Mouse (Mus musculus) midbrain, embryonic 12.5 days (tissue): ENCODE measurements around the gene 5730596B20Rik. TPM values are rescaled to one million over a fixed set of nuclear protein-coding genes. Genes with fewer than 3 reads are reported as not detected.

Experiments used
- ATAC-seq: fragments of 200-750 bp; cut with Nextera tagmentation; 2 replicates; pipeline ENCODE4 v1.8.0; 2017; ENCODE audit warnings: low read depth, moderate TSS enrichment, moderate library complexity; ENCODE audit not compliant: low FRiP score
- H3K27ac ChIP-seq: fragments of 300-500 bp; sonication (generic); replicated peaks from 2 replicates; pipeline ENCODE4 v1.5.1; 2016; ENCODE audit warnings: mild to moderate bottlenecking
- H3K27me3 ChIP-seq: fragments of 300-500 bp; sonication (generic); 2 replicates; pipeline ENCODE4 v1.6.1; 2016; ENCODE audit warnings: mild to moderate bottlenecking
- H3K36me3 ChIP-seq: fragments of 300-500 bp; sonication (generic); 2 replicates; pipeline ENCODE4 v1.6.1; 2016
- H3K4me1 ChIP-seq: fragments of 300-500 bp; sonication (generic); 2 replicates; pipeline ENCODE4 v1.6.1; 2016
- H3K4me2 ChIP-seq: fragments of 300-500 bp; sonication (generic); replicated peaks from 2 replicates; pipeline ENCODE4 v1.6.1; 2016; ENCODE audit warnings: mild to moderate bottlenecking, moderate library complexity
- H3K4me3 ChIP-seq: fragments of 300-500 bp; sonication (generic); 2 replicates; pipeline ENCODE4 v1.5.1; 2016; ENCODE audit warnings: mild to moderate bottlenecking
- H3K9ac ChIP-seq: fragments of 300-500 bp; sonication (generic); replicated peaks from 2 replicates; pipeline ENCODE4 v1.6.1; 2016; ENCODE audit warnings: mild to moderate bottlenecking, moderate library complexity
- H3K9me3 ChIP-seq: fragments of 300-500 bp; sonication (generic); 2 replicates; pipeline ENCODE4 v1.6.1; 2016; ENCODE audit warnings: mild to moderate bottlenecking
- whole genome bisulfite sequencing: fragments of 180-500 bp; shearing (Covaris S2); methylation state at CpG from one replicate; pipeline ENCODE4 v1.1.7; 2016; 5-methylcytosine and 5-hydroxymethylcytosine counted together
- polyA plus RNA-seq: library from polyadenylated mRNA; unstranded; fragments of >200 nt; fragmentation: Nextera tagmentation; extraction: Ambion mirVana; gene quantifications from 2 replicates; pipeline ENCODE4 v1.2.1, GENCODE M21; 2016

The 5730596B20Rik gene
- polyA plus RNA-seq, 1 experiment from 2014 or later, result not detected

- peaks cover 14% of the 10 kb centered on the region; the same call in 1 of the 2 replicates for H3K4me1 ChIP-seq
- H3K9me3 ChIP-seq, result no peaks in the 10 kb centered on the region
- no peak overlapping the region for H3K9ac ChIP-seq
- no peak overlapping the region for H3K27ac ChIP-seq
- peaks cover 98% of the 10 kb centered on the region for H3K27me3 ChIP-seq
- H3K4me2 ChIP-seq, result no peak overlapping the region
- no peaks in the 10 kb centered on the region for H3K36me3 ChIP-seq
- no peak for ATAC-seq
- under 1% methylated on average over 55 of the region's 55 CpGs for WGBS
- no peak overlapping the region for H3K4me3 ChIP-seq
These were observed 28.6 kb downstream of the 5730596B20Rik start for GRCm38 (mm10) chr6:52205638-52206621.

- H3K27me3 ChIP-seq, result peaks cover 98% of the 10 kb centered on the region
- peaks cover 17% of the 10 kb centered on the region; the same call in 1 of the 2 replicates for H3K4me1 ChIP-seq
- no peak overlapping the region for H3K4me2 ChIP-seq
- no peak overlapping the region for H3K9ac ChIP-seq
- WGBS, result 3% methylated on average over 4 of the region's 4 CpGs
- no peak for ATAC-seq
- H3K27ac ChIP-seq, result no peak overlapping the region
- H3K9me3 ChIP-seq, result no peaks in the 10 kb centered on the region
- no peaks in the 10 kb centered on the region for H3K36me3 ChIP-seq
- no peak overlapping the region for H3K4me3 ChIP-seq
These were observed 29.8 kb downstream of the 5730596B20Rik start for GRCm38 (mm10) chr6:52206882-52207683.

- Histone ChIP-seq H3K9me3 (no peaks in the 10 kb centered on the region), H3K36me3 (no peaks in the 10 kb centered on the region), H3K27me3 (peaks cover 99% of the 10 kb centered on the region), H3K27ac (no peak overlapping the region), H3K9ac (no peak overlapping the region), H3K4me2 (no peak overlapping the region), H3K4me3 (no peak overlapping the region), H3K4me1 (peaks cover 17% of the 10 kb centered on the region; the same call in 1 of the 2 replicates)
- ATAC-seq, result no peak
These were observed 30.3 kb downstream of the 5730596B20Rik start for GRCm38 (mm10) chr6:52207684-52207976.

- H3K36me3 ChIP-seq, result no peaks in the 10 kb centered on the region
- H3K27me3 ChIP-seq, result peaks cover 99% of the 10 kb centered on the region
- 1% methylated on average over 47 of the region's 47 CpGs for WGBS
- H3K27ac ChIP-seq, result no peak within 1 kb of the TSS
- H3K4me1 ChIP-seq, result peaks cover 17% of the 10 kb centered on the region; the same call in 1 of the 2 replicates
- H3K9me3 ChIP-seq, result no peaks in the 10 kb centered on the region
- ATAC-seq, result no peak
- H3K4me3 ChIP-seq, result 0 out of 2 replicates have a peak within 1 kb of the TSS, but pooled peaks have one; percentile 13
- peak within 1 kb of the TSS; percentile 13; the same call in 1 of the 2 replicates for H3K4me2 ChIP-seq
- H3K9ac ChIP-seq, result no peak within 1 kb of the TSS
These were observed 31.0 kb downstream of the 5730596B20Rik start, which contains the start of gene Hoxa6 for GRCm38 (mm10) chr6:52208072-52208867. TSS of gene Hoxa6 (minus strand) at chr6:52208722.

- no peak for ATAC-seq
- Histone ChIP-seq H3K27me3 (peaks cover 98% of the 10 kb centered on the region), H3K4me2 (peak overlapping the region; percentile 13; the same call in 1 of the 2 replicates), H3K9ac (no peak overlapping the region), H3K36me3 (no peaks in the 10 kb centered on the region), H3K4me3 (0 out of 2 replicates have a peak overlapping the region, but pooled peaks have one; percentile 13), H3K27ac (no peak overlapping the region), H3K9me3 (no peaks in the 10 kb centered on the region), H3K4me1 (peaks cover 14% of the 10 kb centered on the region; the same call in 1 of the 2 replicates)
- WGBS, result 5% methylated on average over 18 of the region's 18 CpGs
These were observed 31.8 kb downstream of the 5730596B20Rik start for GRCm38 (mm10) chr6:52208868-52209684.

- H3K4me3 ChIP-seq, result no peak overlapping the region
- peaks cover 98% of the 10 kb centered on the region for H3K27me3 ChIP-seq
- 9% methylated on average over 12 of the region's 12 CpGs for WGBS
- no peaks in the 10 kb centered on the region for H3K9me3 ChIP-seq
- H3K4me1 ChIP-seq, result peaks cover 8% of the 10 kb centered on the region; the same call in 1 of the 2 replicates
- no peak for ATAC-seq
- no peak overlapping the region for H3K9ac ChIP-seq
- H3K4me2 ChIP-seq, result no peak overlapping the region
- no peak overlapping the region for H3K27ac ChIP-seq
- H3K36me3 ChIP-seq, result no peaks in the 10 kb centered on the region
These were observed 32.4 kb downstream of the 5730596B20Rik start for GRCm38 (mm10) chr6:52209685-52210046.

GRCm38 (mm10) chr6:52211170-52211935, 34.1 kb downstream of the 5730596B20Rik start:
- H3K9me3 ChIP-seq, result no peaks in the 10 kb centered on the region
- no peaks in the 10 kb centered on the region for H3K36me3 ChIP-seq
- H3K27me3 ChIP-seq, result peaks cover 98% of the 10 kb centered on the region
- under 1% methylated on average over 37 of the region's 37 CpGs for WGBS
- no peak overlapping the region for H3K9ac ChIP-seq
- no peak overlapping the region for H3K4me2 ChIP-seq
- peak; percentile 34 for ATAC-seq
- no peak overlapping the region for H3K4me3 ChIP-seq
- peaks cover 8% of the 10 kb centered on the region; the same call in 1 of the 2 replicates for H3K4me1 ChIP-seq
- no peak overlapping the region for H3K27ac ChIP-seq

GRCm38 (mm10) chr6:52211961-52212360, 34.7 kb downstream of the 5730596B20Rik start:
- no peak overlapping the region for H3K4me3 ChIP-seq
- H3K4me1 ChIP-seq, result peaks cover 10% of the 10 kb centered on the region
- no peak overlapping the region for H3K27ac ChIP-seq
- H3K9me3 ChIP-seq, result no peaks in the 10 kb centered on the region
- 4% methylated on average over 13 of the region's 13 CpGs for WGBS
- H3K9ac ChIP-seq, result no peak overlapping the region
- no peaks in the 10 kb centered on the region for H3K36me3 ChIP-seq
- H3K4me2 ChIP-seq, result no peak overlapping the region
- H3K27me3 ChIP-seq, result peaks cover 98% of the 10 kb centered on the region
- no peak for ATAC-seq

- Histone ChIP-seq H3K4me2 (no peak overlapping the region), H3K4me1 (peaks cover 17% of the 10 kb centered on the region), H3K4me3 (no peak overlapping the region), H3K27ac (no peak overlapping the region), H3K36me3 (no peaks in the 10 kb centered on the region), H3K27me3 (peaks cover 98% of the 10 kb centered on the region), H3K9ac (no peak overlapping the region), H3K9me3 (no peaks in the 10 kb centered on the region)
- WGBS, result under 1% methylated on average over 22 of the region's 22 CpGs
- no peak for ATAC-seq
These were observed 35.3 kb downstream of the 5730596B20Rik start for GRCm38 (mm10) chr6:52212556-52213118.
